Mouse (Mus musculus) limb, embryonic 14.5 days (tissue): Measurements from ENCODE around the gene Hspa1a. TPM values are rescaled to one million over a fixed set of nuclear protein-coding genes. Genes with fewer than 3 reads are reported as not detected.

Experiments used
- ATAC-seq: fragments of 200-750 bp; cut with Nextera tagmentation; 2 replicates; pipeline ENCODE4 v1.8.0; 2017; ENCODE audit warnings: low read depth, moderate number of reproducible peaks, moderate TSS enrichment; ENCODE audit not compliant: low FRiP score
- DNase-seq: peaks from one replicate; pipeline ENCODE4 v3.0.0-alpha.2; 2015; ENCODE audit warnings: low spot score
- H3K27ac ChIP-seq: fragments of 300-500 bp; sonication (generic); replicated peaks from 2 replicates; pipeline ENCODE4 v1.5.1; 2014; ENCODE audit warnings: low read depth, mild to moderate bottlenecking, low read length, moderate library complexity, mixed read lengths
- H3K27me3 ChIP-seq: fragments of 300-500 bp; sonication (generic); 2 replicates; pipeline ENCODE4 v1.6.1; 2014; ENCODE audit warnings: low read length, mixed read lengths; ENCODE audit not compliant: control insufficient read depth, insufficient read depth
- H3K36me3 ChIP-seq: fragments of 300-500 bp; sonication (generic); 2 replicates; pipeline ENCODE4 v1.6.1; 2014; ENCODE audit warnings: mild to moderate bottlenecking, low read length, moderate library complexity, mixed read lengths; ENCODE audit not compliant: control insufficient read depth, insufficient read depth
- H3K4me1 ChIP-seq: fragments of 300-500 bp; sonication (generic); 2 replicates; pipeline ENCODE4 v1.6.1; 2014; ENCODE audit warnings: antibody characterized with exemption, low read length, mixed read lengths; ENCODE audit not compliant: control insufficient read depth, insufficient read depth
- H3K4me2 ChIP-seq: fragments of 300-500 bp; sonication (generic); replicated peaks from 2 replicates; pipeline ENCODE4 v1.6.1; 2014; ENCODE audit warnings: low read depth, mild to moderate bottlenecking, low read length, moderate library complexity; ENCODE audit not compliant: severe bottlenecking
- H3K4me3 ChIP-seq: fragments of 300-500 bp; sonication (generic); replicated peaks from 2 replicates; pipeline ENCODE4 v1.5.1; 2014; ENCODE audit warnings: low read length
- H3K9ac ChIP-seq: fragments of 300-500 bp; sonication (generic); 2 replicates; pipeline ENCODE4 v1.6.1; 2014; ENCODE audit warnings: mild to moderate bottlenecking, low read depth, low read length, moderate library complexity; ENCODE audit not compliant: severe bottlenecking
- H3K9me3 ChIP-seq: fragments of 300-500 bp; sonication (generic); 2 replicates; pipeline ENCODE4 v1.6.1; 2016; ENCODE audit warnings: low read length; ENCODE audit not compliant: control insufficient read depth
- POLR2A ChIP-seq: fragments of 200-500 bp; IDR thresholded peaks from 2 replicates; pipeline ENCODE4 v1.8.0; 2012; ENCODE audit warnings: inconsistent platforms, mild to moderate bottlenecking, moderate library complexity, borderline replicate concordance; ENCODE audit not compliant: insufficient read depth, insufficient read length; ENCODE audit errors: extremely low read depth
- WGBS: fragments of 180-500 bp; shearing (Covaris S2); extraction: QIAGEN DNeasy Blood & Tissue Kit; methylation state at CpG from one replicate; pipeline ENCODE4 v1.1.7; 2014; 5-methylcytosine and 5-hydroxymethylcytosine counted together
- polyA plus RNA-seq, 2 experiments: library from polyadenylated mRNA; depleted of rRNA in 1 of 2; stranded (reverse) in 1 of 2; unstranded in 1 of 2; fragments of >200 nt; fragmentation: Nextera tagmentation in 1 of 2; extraction: Ambion mirVana in 1 of 2; gene quantifications; 2 replicates each; pipeline versions ENCODE4 v1.2.1 to v1.2.3; 2012 to 2014

The Hspa1a gene
- polyA plus RNA-seq, 2 experiments: 7.1 to 9.5 TPM

DNA sequence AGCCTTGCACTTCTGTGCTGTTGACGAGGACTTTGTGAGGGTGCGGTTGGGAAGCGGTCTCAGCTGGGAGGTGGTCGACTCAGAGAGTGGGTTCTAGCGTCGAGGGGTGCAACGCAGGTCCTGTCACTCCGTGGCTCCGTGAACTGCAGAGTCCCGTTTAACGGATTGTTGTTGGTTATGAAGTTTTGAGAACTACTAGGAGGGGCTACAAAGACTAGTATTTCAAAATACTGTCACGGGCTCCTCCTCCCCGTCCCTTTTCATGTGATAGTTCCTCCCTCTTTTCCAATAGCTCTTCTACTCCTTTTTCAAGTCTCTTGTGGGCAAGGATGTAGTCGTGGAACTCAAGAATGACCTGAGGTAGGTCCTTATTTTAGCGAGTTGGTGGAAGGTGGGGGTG lies 10.4 kb upstream of the Hspa1a start:
- Histone ChIP-seq H3K27ac (peak overlapping the region; percentile 98), H3K27me3 (no peaks in the 10 kb centered on the region), H3K4me3 (peak overlapping the region; percentile 86), H3K9me3 (no peaks in the 10 kb centered on the region), H3K9ac (peak overlapping the region; percentile 91), H3K4me2 (peak overlapping the region; percentile 66), H3K36me3 (peaks cover 21% of the 10 kb centered on the region), H3K4me1 (peaks cover 8% of the 10 kb centered on the region)
- DNase-seq (no peak), ATAC-seq (no peak; the same call in 1 of the 2 replicates)
- WGBS: under 1% methylated on average over 15 of the region's 15 CpGs
- no peak for TF ChIP-seq POLR2A

DNA sequence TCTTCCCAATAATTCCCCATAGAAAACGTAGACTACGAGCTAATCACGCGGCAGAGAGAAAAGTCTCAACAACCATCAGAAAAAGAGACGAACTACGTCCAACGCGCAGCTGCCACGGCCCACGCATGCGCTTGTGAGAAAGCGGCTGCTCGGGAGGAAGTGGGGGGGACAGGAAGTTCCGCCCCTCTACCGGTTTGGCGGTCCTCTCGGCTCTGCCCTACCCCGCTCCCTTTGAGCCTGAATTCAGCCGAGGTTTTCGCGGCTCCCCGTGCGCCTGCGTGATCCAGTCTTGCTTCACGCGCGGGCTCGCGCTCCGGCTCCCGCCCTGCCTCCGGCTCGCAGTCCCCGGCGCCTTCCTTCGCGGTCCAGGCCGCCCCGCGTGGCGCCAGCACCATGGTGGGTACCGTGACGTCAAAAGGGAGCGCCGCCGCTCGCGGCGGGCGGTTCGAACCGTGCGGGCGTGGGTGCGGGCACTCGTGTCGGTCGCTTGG lies 9.8 kb upstream of the Hspa1a start, which contains the start of gene Lsm2:
Gene Lsm2, plus strand, starts transcription at position 173 of the 491 bp plus-strand sequence.
- DNase-seq: peak; percentile 94
- TF ChIP-seq POLR2A: peak; percentile 25; the same call in 1 of the 2 replicates
- H3K4me1 ChIP-seq: peaks cover 8% of the 10 kb centered on the region
- H3K4me3 ChIP-seq: peak within 1 kb of the TSS; percentile 86
- no peaks in the 10 kb centered on the region for H3K9me3 ChIP-seq
- WGBS: under 1% methylated on average over 58 of the region's 58 CpGs
- peak within 1 kb of the TSS; percentile 66 for H3K4me2 ChIP-seq
- peak within 1 kb of the TSS; percentile 91 for H3K9ac ChIP-seq
- no peaks in the 10 kb centered on the region for H3K27me3 ChIP-seq
- peak; percentile 96 for ATAC-seq
- peak within 1 kb of the TSS; percentile 98 for H3K27ac ChIP-seq
- peaks cover 20% of the 10 kb centered on the region for H3K36me3 ChIP-seq

DNA sequence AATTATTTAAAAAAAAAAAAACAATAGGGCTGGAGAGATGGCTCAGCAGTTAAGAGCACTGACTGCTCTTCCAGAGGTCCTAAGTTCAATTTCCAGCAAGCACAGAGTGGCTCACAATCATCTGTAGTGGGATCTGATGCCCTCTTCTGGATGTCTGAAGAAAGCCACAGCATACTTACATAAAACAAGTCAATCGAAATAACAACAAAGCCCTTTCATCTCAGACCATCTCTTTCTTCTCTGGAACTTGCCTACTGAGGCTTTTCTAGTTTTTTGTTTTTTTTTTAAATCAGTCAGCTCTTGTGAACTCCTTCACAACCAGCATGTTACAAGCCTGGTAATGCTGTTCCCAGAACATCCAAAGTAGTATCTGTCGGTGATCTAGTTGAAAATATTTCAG lies 8.7 kb upstream of the Hspa1a start:
- Histone ChIP-seq H3K4me3 (peak overlapping the region; percentile 86), H3K27me3 (no peaks in the 10 kb centered on the region), H3K36me3 (peaks cover 9% of the 10 kb centered on the region), H3K27ac (peak overlapping the region; percentile 98; the same call in 1 of the 2 replicates), H3K9ac (peak overlapping the region; percentile 91), H3K4me2 (peak overlapping the region; percentile 66), H3K9me3 (no peaks in the 10 kb centered on the region), H3K4me1 (peaks cover 8% of the 10 kb centered on the region)
- DNase-seq (peak; percentile 75), ATAC-seq (no peak)
- WGBS: 16% methylated on average over 2 of the region's 2 CpGs
- no peak for TF ChIP-seq POLR2A

DNA sequence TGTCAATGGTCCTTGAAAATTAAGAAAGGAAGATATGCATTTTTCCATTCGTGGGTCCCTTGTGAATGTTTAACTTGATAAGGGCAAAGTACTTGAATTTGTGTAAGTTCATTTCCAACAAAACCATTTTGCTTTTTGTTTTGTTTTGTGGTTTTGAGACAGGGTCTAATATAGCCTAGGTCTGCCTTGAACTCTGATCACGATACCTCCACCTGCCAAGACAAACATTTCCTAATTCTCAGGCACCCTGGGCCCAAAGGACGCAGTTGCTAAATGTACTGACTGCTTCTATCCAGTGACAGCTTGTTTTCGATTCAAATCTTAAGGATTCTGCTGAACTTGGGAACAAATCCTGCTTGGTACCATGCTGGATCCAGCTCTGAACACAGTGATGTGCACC lies 7.7 kb upstream of the Hspa1a start:
- 88% methylated on average over 4 of the region's 4 CpGs for WGBS
- ATAC-seq: no peak
- no peak for TF ChIP-seq POLR2A

DNA sequence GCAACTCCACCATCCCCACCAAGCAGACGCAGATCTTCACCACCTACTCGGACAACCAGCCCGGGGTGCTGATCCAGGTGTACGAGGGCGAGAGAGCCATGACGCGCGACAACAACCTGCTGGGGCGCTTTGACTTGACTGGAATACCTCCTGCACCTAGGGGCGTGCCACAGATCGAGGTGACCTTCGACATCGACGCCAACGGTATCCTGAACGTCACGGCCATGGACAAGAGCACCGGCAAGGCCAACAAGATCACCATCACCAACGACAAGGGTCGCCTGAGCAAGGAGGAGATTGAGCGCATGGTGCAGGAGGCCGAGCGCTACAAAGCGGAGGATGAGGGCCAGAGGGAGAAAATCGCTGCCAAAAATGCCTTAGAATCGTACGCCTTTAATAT lies 6.3 kb upstream of the Hspa1a start:
- no peak for TF ChIP-seq POLR2A
- Histone ChIP-seq H3K4me2 (no peak overlapping the region), H3K36me3 (no peaks in the 10 kb centered on the region), H3K27me3 (no peaks in the 10 kb centered on the region), H3K4me1 (peaks cover 8% of the 10 kb centered on the region), H3K27ac (no peak overlapping the region), H3K4me3 (no peak overlapping the region), H3K9ac (no peak overlapping the region), H3K9me3 (no peaks in the 10 kb centered on the region)
- ATAC-seq (no peak), DNase-seq (no peak)
- 90% methylated on average over 27 of the region's 27 CpGs for WGBS

More for the DNA sequence above, 7.7 kb upstream of the Hspa1a start:
- H3K9me3 ChIP-seq: no peaks in the 10 kb centered on the region
- H3K4me2 ChIP-seq: no peak overlapping the region
- no peak overlapping the region for H3K27ac ChIP-seq
- no peak for DNase-seq
- H3K27me3 ChIP-seq: no peaks in the 10 kb centered on the region
- H3K4me3 ChIP-seq: no peak overlapping the region
- peaks cover 8% of the 10 kb centered on the region for H3K4me1 ChIP-seq
- no peaks in the 10 kb centered on the region for H3K36me3 ChIP-seq
- H3K9ac ChIP-seq: no peak overlapping the region

DNA sequence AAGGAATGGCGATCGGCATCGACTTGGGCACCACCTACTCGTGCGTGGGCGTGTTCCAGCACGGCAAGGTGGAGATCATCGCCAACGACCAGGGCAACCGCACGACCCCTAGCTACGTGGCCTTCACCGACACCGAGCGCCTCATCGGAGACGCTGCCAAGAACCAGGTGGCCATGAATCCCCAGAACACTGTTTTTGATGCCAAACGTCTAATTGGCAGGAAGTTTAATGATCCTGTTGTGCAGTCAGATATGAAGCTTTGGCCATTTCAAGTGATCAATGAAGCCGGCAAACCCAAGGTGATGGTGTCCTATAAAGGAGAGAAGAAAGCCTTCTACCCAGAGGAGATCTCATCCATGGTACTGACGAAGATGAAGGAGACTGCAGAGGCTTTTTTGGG lies 5.0 kb upstream of the Hspa1a start:
- DNase-seq: no peak
- no peak overlapping the region for H3K9ac ChIP-seq
- H3K4me1 ChIP-seq: peaks cover 10% of the 10 kb centered on the region
- H3K4me2 ChIP-seq: no peak overlapping the region
- no peaks in the 10 kb centered on the region for H3K9me3 ChIP-seq
- 93% methylated on average over 20 of the region's 20 CpGs for WGBS
- no peaks in the 10 kb centered on the region for H3K36me3 ChIP-seq
- H3K27ac ChIP-seq: no peak overlapping the region
- no peak overlapping the region for H3K4me3 ChIP-seq
- no peak for TF ChIP-seq POLR2A
- no peak for ATAC-seq
- no peaks in the 10 kb centered on the region for H3K27me3 ChIP-seq
